In the genomic region with DNA sequence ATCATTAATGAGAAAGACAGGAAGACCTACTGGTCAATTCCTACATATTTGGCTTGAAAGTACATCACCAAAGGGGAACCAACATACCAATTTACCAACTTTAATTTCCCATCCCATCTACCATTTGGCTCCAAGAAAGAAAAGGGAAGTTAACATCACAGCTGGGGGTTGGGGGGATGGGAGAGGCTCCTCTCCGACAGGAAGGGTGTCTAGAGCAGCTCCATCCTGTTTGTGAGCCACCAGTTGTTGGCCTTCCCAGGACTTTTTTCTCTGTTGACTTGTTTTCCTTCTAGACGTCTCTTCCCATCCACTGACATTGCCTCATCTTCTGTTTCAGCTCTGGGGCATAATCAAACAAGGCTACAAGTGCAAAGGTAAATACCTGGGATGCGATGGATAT, we compare ENCODE assay signal across 9 mouse cellular contexts. TPM values are rescaled to one million over a fixed set of nuclear protein-coding genes. Genes with fewer than 3 reads are reported as not detected.
DNase-seq lines count a peak whose midpoint lies in the region; ATAC-seq lines count a peak whose summit lies in the region.
"Had no signal": no experiment of that assay in that cellular context is flagged by ENCODE, and none has a peak within 500 bp of the region (broad histone marks: within the 10 kb centered on the region; RNA-seq: fewer than 3 reads in every experiment).

No protein-coding gene starts in this region.

- ATAC-seq in megakaryocyte, adult 5-6 weeks (ENCODE audit: poor library complexity, severe bottlenecking), result peak; percentile 85

- peak; percentile 57 for DNase-seq in adrenal gland, postnatal 14 days
- DNase-seq in adrenal gland, adult 18-20 months (ENCODE audit: low spot score in 2 of 2), result no peak
- DNase-seq in layer of hippocampus, adult 9-11 months, result peak; percentile 58
- no peak for DNase-seq in layer of hippocampus, adult 8-10 months (ENCODE audit: low spot score in 2 of 2)
- peak; percentile 34 for DNase-seq in heart, postnatal 4 days
- no peak for DNase-seq in natural killer cell, adult 2 months (ENCODE audit: low spot score in 2 of 2)
- no peak for DNase-seq in frontal cortex, postnatal 25 days (ENCODE audit: low spot score in 2 of 2)
- DNase-seq: embryo, embryonic 11 days had no signal

RNA-seq across cellular contexts. Expression of a gene that starts 27.9 kb away (rescaled TPM):
- 28.4 and 32.3 TPM in 2 replicates for total RNA-seq in adrenal gland, postnatal 14 days (2021)
- 10 to 100 TPM; 33.1 to 44.0 TPM for total RNA-seq in adrenal gland, adult 18-20 months (2021)
- 10 to 100 TPM; 44.9 to 50.2 (median 47.8) TPM for total RNA-seq in layer of hippocampus, adult 8-10 months (2022)
- total RNA-seq in heart, postnatal 4 days (2021), result 10 to 100 TPM; 35.2 to 40.4 TPM
- 16.1 and 16.4 TPM in 2 replicates for total RNA-seq in megakaryocyte, adult 5-6 weeks (2015)
- total RNA-seq in megakaryocyte, adult 5-6 weeks (2017), result 11.0 and 12.2 TPM in 2 replicates

Comparison
In these comparisons a context has a peak if more than half of its experiments do, and no peak if none do; other contexts are left out.
1. DNase-seq: peak in adrenal gland, postnatal 14 days (single experiment), layer of hippocampus, adult 9-11 months (single experiment) and heart, postnatal 4 days (single experiment); none in adrenal gland, adult 18-20 months (0 of 2), layer of hippocampus, adult 8-10 months (0 of 2), natural killer cell, adult 2 months (0 of 2) and frontal cortex, postnatal 25 days (0 of 2).